Mouse (Mus musculus) hindbrain, embryonic 14.5 days (tissue): ENCODE measurements at regions not wholly inside any gene's neighbourhood (a gene's known extent, or its start where the extent isn't known, plus 50 kb on each side); places are given as distances from the start of the nearest gene placed in this dataset.

Experiments
- ATAC-seq: fragments of 200-750 bp; cut with Nextera tagmentation; 2 replicates; pipeline ENCODE4 v1.8.0; 2017; ENCODE audit warnings: moderate number of reproducible peaks, mild to moderate bottlenecking, moderate TSS enrichment, moderate library complexity; ENCODE audit not compliant: low FRiP score
- DNase-seq: peaks from one replicate; pipeline ENCODE4 v3.0.0-alpha.2; 2015; ENCODE audit warnings: low spot score
- H3K27ac ChIP-seq: fragments of 300-500 bp; sonication (generic); 2 replicates; pipeline ENCODE4 v1.5.1; 2014; ENCODE audit warnings: mild to moderate bottlenecking, moderate library complexity
- H3K27me3 ChIP-seq: fragments of 300-500 bp; sonication (generic); 2 replicates; pipeline ENCODE4 v1.6.1; 2014; ENCODE audit warnings: mild to moderate bottlenecking, low read length, mixed read lengths; ENCODE audit not compliant: control insufficient read depth, insufficient read depth
- H3K36me3 ChIP-seq: fragments of 300-500 bp; sonication (generic); replicated peaks from 2 replicates; pipeline ENCODE4 v1.6.1; 2014; ENCODE audit not compliant: control insufficient read depth, insufficient read depth
- H3K4me1 ChIP-seq: fragments of 300-500 bp; sonication (generic); replicated peaks from 2 replicates; pipeline ENCODE4 v1.6.1; 2014; ENCODE audit warnings: antibody characterized with exemption, low read length, mixed read lengths; ENCODE audit not compliant: control insufficient read depth, insufficient read depth
- H3K4me2 ChIP-seq: fragments of 300-500 bp; sonication (generic); replicated peaks from 2 replicates; pipeline ENCODE4 v1.6.1; 2014; ENCODE audit warnings: mild to moderate bottlenecking, moderate library complexity
- H3K4me3 ChIP-seq: fragments of 300-500 bp; sonication (generic); replicated peaks from 2 replicates; pipeline ENCODE4 v1.5.1; 2014; ENCODE audit warnings: mild to moderate bottlenecking, low read length
- H3K9ac ChIP-seq: fragments of 300-500 bp; sonication (generic); 2 replicates; pipeline ENCODE4 v1.6.1; 2014
- H3K9me3 ChIP-seq: fragments of 300-500 bp; sonication (generic); 2 replicates; pipeline ENCODE4 v1.6.1; 2016; ENCODE audit warnings: low read length; ENCODE audit not compliant: control insufficient read depth
- WGBS: fragments of 180-500 bp; shearing (Covaris S2); extraction: QIAGEN DNeasy Blood & Tissue Kit; methylation state at CpG from one replicate; pipeline ENCODE4 v1.1.7; 2014; 5-methylcytosine and 5-hydroxymethylcytosine counted together

GRCm38 (mm10) chr9:6741478-6741877, 442.8 kb downstream of the Dync2h1 start:
- Histone ChIP-seq H3K36me3 (no peaks in the 10 kb centered on the region), H3K27me3 (no peaks in the 10 kb centered on the region), H3K4me3 (no peak overlapping the region), H3K4me2 (no peak overlapping the region), H3K27ac (no peak overlapping the region), H3K9ac (no peak overlapping the region), H3K4me1 (no peaks in the 10 kb centered on the region), H3K9me3 (no peaks in the 10 kb centered on the region)
- 88% methylated on average over 1 of the region's 1 CpGs for WGBS
- no peak for DNase-seq
- ATAC-seq, result no peak

- Histone ChIP-seq H3K27ac (no peak overlapping the region), H3K9me3 (no peaks in the 10 kb centered on the region), H3K27me3 (no peaks in the 10 kb centered on the region), H3K4me2 (no peak overlapping the region), H3K4me3 (no peak overlapping the region), H3K9ac (no peak overlapping the region), H3K36me3 (no peaks in the 10 kb centered on the region), H3K4me1 (no peaks in the 10 kb centered on the region)
- WGBS, result 69% methylated on average over 1 of the region's 1 CpGs
- no peak for DNase-seq
- no peak for ATAC-seq
Measured at GRCm38 (mm10) chr9:6736411-6736810, 447.8 kb downstream of the Dync2h1 start.

- H3K27me3 ChIP-seq, result no peaks in the 10 kb centered on the region
- no peaks in the 10 kb centered on the region for H3K36me3 ChIP-seq
- H3K4me2 ChIP-seq, result no peak overlapping the region
- no peak overlapping the region for H3K27ac ChIP-seq
- no peaks in the 10 kb centered on the region for H3K9me3 ChIP-seq
- 38% methylated on average over 1 of the region's 1 CpGs for WGBS
- DNase-seq, result no peak
- no peak for ATAC-seq
- no peak overlapping the region for H3K9ac ChIP-seq
- H3K4me3 ChIP-seq, result no peak overlapping the region
- no peaks in the 10 kb centered on the region for H3K4me1 ChIP-seq
Measured at GRCm38 (mm10) chr9:6726411-6726810, 456.8 kb upstream of the Ddi1 start.

GRCm38 (mm10) chr9:6677225-6677718, 407.6 kb upstream of the Ddi1 start:
- Histone ChIP-seq H3K9me3 (no peaks in the 10 kb centered on the region), H3K4me1 (no peaks in the 10 kb centered on the region), H3K27me3 (no peaks in the 10 kb centered on the region), H3K27ac (no peak overlapping the region), H3K9ac (no peak overlapping the region), H3K4me3 (no peak overlapping the region), H3K36me3 (no peaks in the 10 kb centered on the region), H3K4me2 (no peak overlapping the region)
- ATAC-seq (no peak), DNase-seq (no peak)
- WGBS, result 69% methylated on average over 3 of the region's 3 CpGs

GRCm38 (mm10) chr9:6668001-6668969, 398.6 kb upstream of the Ddi1 start:
- no peak overlapping the region for H3K4me3 ChIP-seq

GRCm38 (mm10) chr9:6665679-6666078, 396.0 kb upstream of the Ddi1 start:
- Histone ChIP-seq H3K27ac (no peak overlapping the region), H3K9me3 (no peaks in the 10 kb centered on the region), H3K4me1 (no peaks in the 10 kb centered on the region), H3K36me3 (no peaks in the 10 kb centered on the region), H3K9ac (no peak overlapping the region), H3K27me3 (no peaks in the 10 kb centered on the region), H3K4me3 (no peak overlapping the region), H3K4me2 (no peak overlapping the region)
- ATAC-seq (no peak), DNase-seq (peak; percentile 3)
- WGBS, result 78% methylated on average over 2 of the region's 2 CpGs

More at GRCm38 (mm10) chr9:6668001-6668969, 398.6 kb upstream of the Ddi1 start:
- Histone ChIP-seq H3K9ac (0 out of 2 replicates have a peak overlapping the region, but pooled peaks have one; percentile 7), H3K27ac (no peak overlapping the region), H3K4me2 (peak overlapping the region; percentile 27), H3K36me3 (no peaks in the 10 kb centered on the region), H3K9me3 (no peaks in the 10 kb centered on the region), H3K4me1 (no peaks in the 10 kb centered on the region), H3K27me3 (no peaks in the 10 kb centered on the region)
- 47% methylated on average over 14 of the region's 14 CpGs for WGBS
- ATAC-seq (peak; percentile 93), DNase-seq (peak; percentile 80)

- no peak overlapping the region for H3K4me3 ChIP-seq
- H3K9me3 ChIP-seq, result no peaks in the 10 kb centered on the region
- 77% methylated on average over 4 of the region's 4 CpGs for WGBS
- no peak overlapping the region for H3K27ac ChIP-seq
- no peak overlapping the region for H3K9ac ChIP-seq
- no peak overlapping the region for H3K4me2 ChIP-seq
- H3K4me1 ChIP-seq, result no peaks in the 10 kb centered on the region
- H3K27me3 ChIP-seq, result no peaks in the 10 kb centered on the region
- ATAC-seq (no peak), DNase-seq (no peak)
- no peaks in the 10 kb centered on the region for H3K36me3 ChIP-seq
Measured at GRCm38 (mm10) chr9:6652267-6652994, 382.8 kb upstream of the Ddi1 start.

- H3K4me3 ChIP-seq, result no peak overlapping the region
- no peaks in the 10 kb centered on the region for H3K27me3 ChIP-seq
- no peaks in the 10 kb centered on the region for H3K4me1 ChIP-seq
- WGBS, result 65% methylated on average over 6 of the region's 6 CpGs
- DNase-seq, result no peak
- ATAC-seq, result no peak
- no peaks in the 10 kb centered on the region for H3K36me3 ChIP-seq
- no peak overlapping the region for H3K4me2 ChIP-seq
- H3K9me3 ChIP-seq, result no peaks in the 10 kb centered on the region
- H3K27ac ChIP-seq, result no peak overlapping the region
- H3K9ac ChIP-seq, result no peak overlapping the region
Measured at GRCm38 (mm10) chr9:6651572-6652236, 382.1 kb upstream of the Ddi1 start.

- H3K4me2 ChIP-seq, result no peak overlapping the region
- no peaks in the 10 kb centered on the region for H3K36me3 ChIP-seq
- no peaks in the 10 kb centered on the region for H3K9me3 ChIP-seq
- no peaks in the 10 kb centered on the region for H3K27me3 ChIP-seq
- no peaks in the 10 kb centered on the region for H3K4me1 ChIP-seq
- DNase-seq, result no peak
- 86% methylated on average over 3 of the region's 3 CpGs for WGBS
- no peak overlapping the region for H3K27ac ChIP-seq
- no peak overlapping the region for H3K4me3 ChIP-seq
- H3K9ac ChIP-seq, result no peak overlapping the region
- ATAC-seq, result no peak
Measured at GRCm38 (mm10) chr9:6645796-6646309, 376.2 kb upstream of the Ddi1 start.
